Mouse (Mus musculus): ENCODE measurements around the gene Slc6a11.
A peak's percentile ranks its signal among the peaks of the same experiment; 100 is the strongest.

Slc6a11 gene

GRCm38 (mm10) chr6:114178141-114178540 lies 47.1 kb downstream of the Slc6a11 start:
- DNase-seq (ENCODE audit: low read depth, low spot score) = no peak

GRCm38 (mm10) chr6:114182366-114183179 lies 51.5 kb downstream of the Slc6a11 start:
- no peak for DNase-seq (ENCODE audit: low read depth, low spot score)

DNA sequence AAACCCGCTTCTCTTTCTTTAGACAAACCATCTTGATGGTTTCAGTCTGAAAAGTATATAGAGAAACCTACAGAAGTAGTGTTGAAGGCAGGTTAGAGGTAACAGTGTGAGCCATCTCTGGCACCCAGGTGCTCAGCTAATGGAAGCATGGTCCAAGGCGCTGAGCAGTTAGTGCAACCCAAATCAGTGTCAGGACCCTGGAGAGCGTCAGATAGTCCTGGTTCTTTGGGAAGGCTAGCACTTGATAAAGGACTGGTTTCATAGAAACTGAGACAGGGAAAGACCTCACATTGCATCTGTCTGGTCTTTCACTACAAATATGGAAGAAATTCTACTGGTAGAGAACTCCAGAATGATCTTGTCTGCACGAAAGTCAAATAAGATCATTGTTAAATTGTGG lies 56.1 kb downstream of the Slc6a11 start:
- no peak for DNase-seq (ENCODE audit: low read depth, low spot score)

- DNase-seq (ENCODE audit: low read depth, low spot score) = no peak
Measured at GRCm38 (mm10) chr6:114188869-114189268, 57.8 kb downstream of the Slc6a11 start.

- no peak for DNase-seq (ENCODE audit: low read depth, low spot score)
Measured at GRCm38 (mm10) chr6:114195998-114196397, 65.0 kb downstream of the Slc6a11 start.

GRCm38 (mm10) chr6:114199200-114199845 lies 68.3 kb downstream of the Slc6a11 start:
- no peak for DNase-seq (ENCODE audit: low read depth, low spot score)

- DNase-seq (ENCODE audit: low read depth, low spot score) = no peak
Measured at GRCm38 (mm10) chr6:114204557-114204956, 73.5 kb downstream of the Slc6a11 start.

- no peak for DNase-seq (ENCODE audit: low read depth, low spot score)
Measured at GRCm38 (mm10) chr6:114208296-114208695, 77.3 kb downstream of the Slc6a11 start.

GRCm38 (mm10) chr6:114214393-114214792 lies 83.4 kb downstream of the Slc6a11 start:
- no peak for DNase-seq (ENCODE audit: low read depth, low spot score)

GRCm38 (mm10) chr6:114216741-114217414 lies 85.8 kb downstream of the Slc6a11 start:
- no peak for DNase-seq (ENCODE audit: low read depth, low spot score)

- DNase-seq (ENCODE audit: low read depth, low spot score) = no peak
Measured at GRCm38 (mm10) chr6:114224399-114224798, 93.4 kb downstream of the Slc6a11 start.

- DNase-seq (ENCODE audit: low read depth, low spot score) = no peak
Measured at GRCm38 (mm10) chr6:114227378-114227777, 96.3 kb downstream of the Slc6a11 start.

GRCm38 (mm10) chr6:114228196-114228595 lies 97.2 kb downstream of the Slc6a11 start:
- no peak for DNase-seq (ENCODE audit: low read depth, low spot score)

- no peak for DNase-seq (ENCODE audit: low read depth, low spot score)
Measured at GRCm38 (mm10) chr6:114238892-114239644, 108.0 kb downstream of the Slc6a11 start.

DNA sequence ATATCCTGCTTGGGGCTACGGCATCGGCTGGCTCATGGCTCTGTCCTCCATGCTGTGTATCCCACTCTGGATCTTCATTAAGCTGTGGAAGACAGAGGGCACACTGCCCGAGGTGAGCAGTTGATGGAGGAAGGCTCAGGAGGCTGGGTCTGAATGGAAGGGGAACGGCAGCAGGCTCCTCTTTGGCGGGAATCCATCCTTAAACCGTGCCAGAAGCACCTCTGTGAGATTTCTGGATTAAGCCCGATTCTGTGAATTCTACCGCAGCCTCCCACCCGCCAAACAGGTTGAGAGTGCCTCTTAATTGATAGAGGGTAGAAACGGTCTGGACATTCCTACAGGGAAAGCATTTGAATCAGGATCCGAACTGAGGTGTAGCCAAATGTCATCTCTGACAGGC lies 114.6 kb downstream of the Slc6a11 start:
- no peak for DNase-seq (ENCODE audit: low read depth, low spot score)

GRCm38 (mm10) chr6:114250311-114250710 lies 119.3 kb downstream of the Slc6a11 start:
- peak; percentile 18 for DNase-seq (ENCODE audit: low read depth, low spot score)

- DNase-seq (ENCODE audit: low read depth, low spot score) = no peak
Measured at GRCm38 (mm10) chr6:114254927-114255326, 123.9 kb downstream of the Slc6a11 start.

- no peak for DNase-seq (ENCODE audit: low read depth, low spot score)
Measured at GRCm38 (mm10) chr6:114257762-114258361, 126.8 kb downstream of the Slc6a11 start.

DNA sequence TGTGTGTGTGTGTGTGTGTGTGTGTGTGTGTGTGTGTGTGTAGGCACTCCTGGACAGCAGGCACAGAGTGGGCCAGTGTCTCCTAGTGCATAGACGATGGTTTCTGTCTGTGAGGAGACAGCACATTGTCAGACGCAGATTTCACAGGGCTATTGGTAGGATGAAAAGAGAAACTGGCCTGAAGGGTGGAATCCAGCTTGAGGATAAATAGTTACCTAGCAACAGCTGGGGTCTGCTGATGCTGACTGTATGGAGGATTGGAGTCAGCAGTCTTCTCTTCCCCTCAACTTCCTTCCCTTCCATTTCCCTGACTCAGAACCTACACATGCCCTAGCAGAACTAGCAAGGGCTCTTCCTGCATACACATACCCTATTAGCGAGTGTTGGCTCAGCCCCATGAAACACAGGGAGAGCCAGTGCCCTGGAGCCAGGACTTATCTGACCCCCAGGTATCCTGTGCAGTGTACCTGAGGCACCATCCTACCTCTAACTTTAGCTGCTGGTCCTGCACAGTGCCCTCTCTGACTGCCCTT lies 127.7 kb downstream of the Slc6a11 start:
- DNase-seq (ENCODE audit: low read depth, low spot score) = peak; percentile 33

- DNase-seq (ENCODE audit: low read depth, low spot score) = no peak
Measured at GRCm38 (mm10) chr6:114261609-114262008, 130.6 kb downstream of the Slc6a11 start.

DNA sequence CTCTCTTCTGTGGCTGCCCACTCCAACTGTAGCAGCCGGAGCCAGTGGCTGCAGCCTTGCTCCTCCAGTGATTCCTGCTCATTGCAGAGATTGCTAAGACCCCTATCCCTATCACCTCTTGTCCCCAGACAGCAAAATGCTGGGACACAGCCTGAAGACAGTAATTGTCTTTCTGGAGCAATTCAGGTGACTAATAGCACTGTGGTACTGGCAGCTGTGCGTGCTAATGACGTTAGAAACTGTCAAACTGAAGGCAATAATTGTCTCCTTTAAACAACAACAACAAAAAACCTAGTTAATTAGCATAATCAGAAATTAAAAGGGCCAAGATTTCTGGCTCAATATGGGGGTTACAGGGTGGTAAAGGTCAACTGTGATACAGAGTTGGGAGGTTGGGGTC lies 133.0 kb downstream of the Slc6a11 start:
- no peak for DNase-seq (ENCODE audit: low read depth, low spot score)
